In the genomic region with DNA sequence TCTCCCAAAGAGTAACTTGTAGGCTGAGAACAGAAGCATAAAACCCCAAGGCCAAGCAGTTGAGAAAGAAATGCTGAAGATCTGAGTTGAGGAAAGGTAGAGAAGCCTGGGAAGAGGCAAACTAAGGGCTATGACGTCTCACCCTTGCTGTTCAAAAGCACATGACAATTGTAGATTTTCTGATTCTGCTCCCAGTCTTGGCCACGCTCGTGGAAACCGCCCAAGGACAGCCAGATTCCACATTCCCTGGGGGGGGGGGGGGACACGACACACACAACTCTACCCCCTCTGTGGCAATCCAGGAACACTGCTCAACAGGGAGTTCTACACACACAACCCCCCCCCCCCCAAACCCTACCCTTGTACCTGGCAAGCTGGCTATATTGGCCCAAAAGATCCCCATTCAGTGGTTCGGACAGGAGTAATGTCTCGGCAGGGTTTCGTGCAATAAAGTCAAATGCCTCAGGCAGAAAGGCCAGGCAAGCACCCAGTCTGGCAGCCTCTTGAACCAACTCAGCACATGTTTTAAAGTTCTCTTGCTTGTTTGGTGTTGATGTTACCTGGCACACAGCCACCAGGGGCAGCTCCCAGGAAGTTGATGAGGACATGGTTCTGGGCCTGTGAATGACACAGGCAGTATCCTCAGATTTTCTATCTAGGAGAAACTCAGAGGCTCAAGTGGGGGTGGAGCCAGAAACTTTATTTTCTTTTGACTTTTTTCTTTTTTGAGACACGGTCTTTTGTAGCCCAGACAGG, we compare ENCODE assay signal across 8 mouse cellular contexts. TPM values are rescaled to one million over a fixed set of nuclear protein-coding genes. Genes with fewer than 3 reads are reported as not detected.
A peak's percentile ranks its signal among the peaks of the same experiment; 100 is the strongest.
DNase-seq lines count a peak whose midpoint lies in the region; ATAC-seq lines count a peak whose summit lies in the region.

No protein-coding gene starts in this region.

- H3K4me3 ChIP-seq in neural tube, embryonic 12.5 days = no peak overlapping the region
- peak overlapping the region; percentile 79; the same call in 1 of the 2 replicates for H3K4me3 ChIP-seq in brown adipose tissue, adult 24 weeks (ENCODE audit: insufficient read depth, low read depth, low read length)
- H3K4me3 ChIP-seq in liver, embryonic 15.5 days (replicated peaks) = peak overlapping the region; percentile 90; the same call in 1 of the 2 replicates
- no peak overlapping the region for H3K4me3 ChIP-seq in stomach, embryonic 16.5 days (replicated peaks; ENCODE audit: low read length)

- 75% methylated on average over 9 of the region's 9 CpGs for WGBS in neural tube, embryonic 12.5 days
- WGBS in liver, embryonic 15.5 days (ENCODE audit: insufficient replicate concordance) = 71% methylated on average over 9 of the region's 9 CpGs
- WGBS in stomach, embryonic 16.5 days = 77% methylated on average over 9 of the region's 9 CpGs

- no peak overlapping the region for H3K9ac ChIP-seq in neural tube, embryonic 12.5 days
- no peak overlapping the region for H3K9ac ChIP-seq in liver, embryonic 15.5 days
- H3K9ac ChIP-seq in stomach, embryonic 16.5 days (ENCODE audit: low read length) = no peak overlapping the region; the same call in 1 of the 2 replicates

- no peaks in the 10 kb centered on the region for H3K27me3 ChIP-seq in neural tube, embryonic 12.5 days (replicated peaks)
- no peaks in the 10 kb centered on the region for H3K27me3 ChIP-seq in liver, embryonic 15.5 days
- no peaks in the 10 kb centered on the region for H3K27me3 ChIP-seq in stomach, embryonic 16.5 days (ENCODE audit: control insufficient read depth, insufficient read depth, low read length)

- no peak overlapping the region for H3K27ac ChIP-seq in neural tube, embryonic 12.5 days
- peak overlapping the region; percentile 38; the same call in 1 of the 2 replicates for H3K27ac ChIP-seq in brown adipose tissue, adult 24 weeks (replicated peaks; ENCODE audit: low read depth, low read length)
- H3K27ac ChIP-seq in liver, embryonic 15.5 days (replicated peaks) = peak overlapping the region; percentile 0; the same call in 1 of the 2 replicates
- no peak overlapping the region for H3K27ac ChIP-seq in stomach, embryonic 16.5 days (ENCODE audit: low read length)

- no peak; the same call in 1 of the 2 replicates for ATAC-seq in neural tube, embryonic 12.5 days (ENCODE audit: low FRiP score, low read depth)
- ATAC-seq in liver, embryonic 15.5 days (ENCODE audit: insufficient read depth) = 0 out of 2 replicates have a peak, but pooled peaks have one; percentile 16
- peak; percentile 27; the same call in 1 of the 2 replicates for ATAC-seq in stomach, embryonic 16.5 days (ENCODE audit: insufficient read depth, low FRiP score)

- peak overlapping the region; percentile 82 for H3K4me2 ChIP-seq in neural tube, embryonic 12.5 days (replicated peaks)
- H3K4me2 ChIP-seq in liver, embryonic 15.5 days = peak overlapping the region; percentile 84
- peak overlapping the region; percentile 85 for H3K4me2 ChIP-seq in stomach, embryonic 16.5 days (ENCODE audit: low read depth, low read length)

- peaks cover 22% of the 10 kb centered on the region for H3K4me1 ChIP-seq in neural tube, embryonic 12.5 days
- peaks cover 5% of the 10 kb centered on the region; the same call in 1 of the 2 replicates for H3K4me1 ChIP-seq in brown adipose tissue, adult 24 weeks (ENCODE audit: control insufficient read depth, insufficient read depth, insufficient read length, low read length)
- H3K4me1 ChIP-seq in liver, embryonic 15.5 days (replicated peaks) = peaks cover 27% of the 10 kb centered on the region
- peaks cover 18% of the 10 kb centered on the region for H3K4me1 ChIP-seq in stomach, embryonic 16.5 days (ENCODE audit: control insufficient read depth, insufficient read depth, low read length)

- no peak for DNase-seq in neural tube, embryonic 10.5 days (ENCODE audit: extremely low spot score, low spot score)
- DNase-seq in induced T-regulatory cell, adult 2 months (ENCODE audit: low read depth) = peak; percentile 46
- no peak for DNase-seq in left cerebral cortex, adult 9 months (ENCODE audit: low spot score in 2 of 2)
- DNase-seq in urinary bladder, postnatal 25 days (ENCODE audit: low spot score) = no peak

- H3K9me3 ChIP-seq in neural tube, embryonic 12.5 days = peaks cover 6% of the 10 kb centered on the region; the same call in 1 of the 2 replicates
- no peaks in the 10 kb centered on the region for H3K9me3 ChIP-seq in liver, embryonic 15.5 days (replicated peaks)
- peaks cover 6% of the 10 kb centered on the region; the same call in 1 of the 2 replicates for H3K9me3 ChIP-seq in stomach, embryonic 16.5 days (replicated peaks; ENCODE audit: control insufficient read depth, low read length)

- peaks cover 46% of the 10 kb centered on the region for H3K36me3 ChIP-seq in neural tube, embryonic 12.5 days
- H3K36me3 ChIP-seq in liver, embryonic 15.5 days (replicated peaks) = peaks cover 45% of the 10 kb centered on the region
- peaks cover 4% of the 10 kb centered on the region for H3K36me3 ChIP-seq in stomach, embryonic 16.5 days (ENCODE audit: control insufficient read depth, insufficient read depth, low read length)

RNA-seq across cellular contexts. Expression of gene Nit1, which starts 1.3 kb away (rescaled TPM):
- 45.6 and 46.1 TPM in 2 replicates for polyA plus RNA-seq in neural tube, embryonic 12.5 days (2016; fragmentation: Nextera tagmentation; extraction: Ambion mirVana)
- 41.1 and 62.5 TPM in 2 replicates for polyA plus RNA-seq in brown adipose tissue, adult 24 weeks (2012; ENCODE audit: insufficient read depth, insufficient read length, missing spikeins)
- 33.1 and 39.1 TPM in 2 replicates for polyA plus RNA-seq in liver, embryonic 15.5 days (2015; fragmentation: Nextera tagmentation; extraction: Ambion mirVana)
- polyA plus RNA-seq in stomach, embryonic 16.5 days (2015; fragmentation: Nextera tagmentation; extraction: Ambion mirVana) = 49.6 and 51.3 TPM in 2 replicates

RNA-seq across cellular contexts. Expression of gene Pfdn2, which starts 1.4 kb away (rescaled TPM):
- polyA plus RNA-seq in neural tube, embryonic 12.5 days (2016; fragmentation: Nextera tagmentation; extraction: Ambion mirVana) = 157 and 158 TPM in 2 replicates
- polyA plus RNA-seq in brown adipose tissue, adult 24 weeks (2012; ENCODE audit: insufficient read depth, insufficient read length, missing spikeins) = 73.2 and 83.7 TPM in 2 replicates
- 32.8 and 37.5 TPM in 2 replicates for polyA plus RNA-seq in liver, embryonic 15.5 days (2015; fragmentation: Nextera tagmentation; extraction: Ambion mirVana)
- polyA plus RNA-seq in stomach, embryonic 16.5 days (2015; fragmentation: Nextera tagmentation; extraction: Ambion mirVana) = 81.2 and 109 TPM in 2 replicates

RNA-seq across cellular contexts. Expression of gene Dedd, which starts 15.2 kb away (rescaled TPM):
- polyA plus RNA-seq in neural tube, embryonic 12.5 days (2016; fragmentation: Nextera tagmentation; extraction: Ambion mirVana) = 50.9 and 57.3 TPM in 2 replicates
- 22.3 and 27.1 TPM in 2 replicates for polyA plus RNA-seq in brown adipose tissue, adult 24 weeks (2012; ENCODE audit: insufficient read depth, insufficient read length, missing spikeins)
- 18.6 and 20.1 TPM in 2 replicates for polyA plus RNA-seq in liver, embryonic 15.5 days (2015; fragmentation: Nextera tagmentation; extraction: Ambion mirVana)
- 48.0 and 54.7 TPM in 2 replicates for polyA plus RNA-seq in stomach, embryonic 16.5 days (2015; fragmentation: Nextera tagmentation; extraction: Ambion mirVana)

RNA-seq across cellular contexts. Expression of gene Klhdc9, which starts 16.5 kb away (rescaled TPM):
- 2.1 and 2.6 TPM in 2 replicates for polyA plus RNA-seq in neural tube, embryonic 12.5 days (2016; fragmentation: Nextera tagmentation; extraction: Ambion mirVana)
- not detected in 2 replicates for polyA plus RNA-seq in brown adipose tissue, adult 24 weeks (2012; ENCODE audit: insufficient read depth, insufficient read length, missing spikeins)
- polyA plus RNA-seq in liver, embryonic 15.5 days (2015; fragmentation: Nextera tagmentation; extraction: Ambion mirVana) = 0.21 and 0.33 TPM in 2 replicates
- polyA plus RNA-seq in stomach, embryonic 16.5 days (2015; fragmentation: Nextera tagmentation; extraction: Ambion mirVana) = 0.76 and 1.3 TPM in 2 replicates

RNA-seq across cellular contexts. Expression of gene Nectin4, which starts 25.8 kb away (rescaled TPM):
- polyA plus RNA-seq in neural tube, embryonic 12.5 days (2016; fragmentation: Nextera tagmentation; extraction: Ambion mirVana) = 1.2 and 1.8 TPM in 2 replicates
- polyA plus RNA-seq in brown adipose tissue, adult 24 weeks (2012; ENCODE audit: insufficient read depth, insufficient read length, missing spikeins) = not detected in 2 replicates
- polyA plus RNA-seq in liver, embryonic 15.5 days (2015; fragmentation: Nextera tagmentation; extraction: Ambion mirVana) = 0.07 and 0.18 TPM in 2 replicates
- polyA plus RNA-seq in stomach, embryonic 16.5 days (2015; fragmentation: Nextera tagmentation; extraction: Ambion mirVana) = 42.8 and 62.7 TPM in 2 replicates

Comparison
In these comparisons a context has a peak if more than half of its experiments do, and no peak if none do; other contexts are left out.
1. H3K27ac ChIP-seq: peak in brown adipose tissue, adult 24 weeks (single experiment) and liver, embryonic 15.5 days (single experiment); none in neural tube, embryonic 12.5 days (single experiment) and stomach, embryonic 16.5 days (single experiment).
2. H3K4me3 ChIP-seq: peak in brown adipose tissue, adult 24 weeks (single experiment) and liver, embryonic 15.5 days (single experiment); none in neural tube, embryonic 12.5 days (single experiment) and stomach, embryonic 16.5 days (single experiment).
3. Peak in every context shown above with its lines, with median percentiles within 50 percentile points of each other: H3K4me2 ChIP-seq.